Mouse (Mus musculus) left cerebral cortex, postnatal 25 days (tissue): ENCODE results near the gene Slf1. TPM values are rescaled to one million over a fixed set of nuclear protein-coding genes. Genes with fewer than 3 reads are reported as not detected.

Experiments used
- DNase-seq, 2 experiments: peaks; one replicate each; pipeline ENCODE4 v3.0.0; 2022; ENCODE audit warnings: low spot score in 2 of 2, mixed read lengths in 1 of 2
- intact Hi-C: fragments of 180-260 bp; cut with DNase I; formaldehyde crosslinking; loops from one replicate; pipeline ENCODE4 v1.15.1; 2025
- total RNA-seq, 2 experiments: library from RNA; stranded (reverse); gene quantifications; 2 replicates each; pipeline ENCODE4 v1.2.3; 2021

The Slf1 gene
- total RNA-seq, 2 experiments from 2014 or later = 19.3 to 24.7 TPM

- DNase-seq = no peak
These were observed 131.6 kb downstream of the Slf1 start for GRCm38 (mm10) chr13:77003684-77004083.

GRCm38 (mm10) chr13:77002628-77003027, 132.6 kb downstream of the Slf1 start:
- intact Hi-C loops = no loop called here

More at GRCm38 (mm10) chr13:77003684-77004083, 131.6 kb downstream of the Slf1 start:
- intact Hi-C loops = no loop called here

More at GRCm38 (mm10) chr13:77002628-77003027, 132.6 kb downstream of the Slf1 start:
- DNase-seq = no peak

Other genes with a start within 250 kb of the Slf1 start
- gene 2210408I21Rik, start 67 bp upstream of the Slf1 start, total RNA-seq = 10 to 100 TPM; 25.4 to 25.5 TPM